Mouse (Mus musculus) lung, embryonic 16.5 days (tissue): ENCODE measurements around the gene Srm. TPM values are rescaled to one million over a fixed set of nuclear protein-coding genes. Genes with fewer than 3 reads are reported as not detected.

Source experiments
- ATAC-seq: fragments of 200-750 bp; cut with Nextera tagmentation; 2 replicates; pipeline ENCODE4 v1.8.0; 2017; ENCODE audit warnings: low read depth, mild to moderate bottlenecking, moderate library complexity
- H3K27ac ChIP-seq: fragments of 300-500 bp; sonication (generic); 2 replicates; pipeline ENCODE4 v1.5.1; 2014; ENCODE audit warnings: mild to moderate bottlenecking, control low read depth, low read length
- H3K27me3 ChIP-seq: fragments of 300-500 bp; sonication (generic); 2 replicates; pipeline ENCODE4 v1.6.1; 2014; ENCODE audit warnings: low read depth, low read length, mixed read lengths; ENCODE audit not compliant: control insufficient read depth, insufficient read depth
- H3K36me3 ChIP-seq: fragments of 300-500 bp; sonication (generic); 2 replicates; pipeline ENCODE4 v1.6.1; 2014; ENCODE audit warnings: low read length; ENCODE audit not compliant: control insufficient read depth, insufficient read depth
- H3K4me1 ChIP-seq: fragments of 300-500 bp; sonication (generic); replicated peaks from 2 replicates; pipeline ENCODE4 v1.6.1; 2014; ENCODE audit warnings: low read length, mixed read lengths; ENCODE audit not compliant: control insufficient read depth, insufficient read depth
- H3K4me2 ChIP-seq: fragments of 300-500 bp; sonication (generic); 2 replicates; pipeline ENCODE4 v1.6.1; 2014; ENCODE audit warnings: low read depth, low read length, control low read depth
- H3K4me3 ChIP-seq: fragments of 300-500 bp; sonication (generic); 2 replicates; pipeline ENCODE4 v1.5.1; 2014; ENCODE audit warnings: mild to moderate bottlenecking, low read length, control low read depth
- H3K9ac ChIP-seq: fragments of 300-500 bp; sonication (generic); 2 replicates; pipeline ENCODE4 v1.6.1; 2014; ENCODE audit warnings: low read length, control low read depth
- H3K9me3 ChIP-seq: fragments of 300-500 bp; sonication (generic); 2 replicates; pipeline ENCODE4 v1.6.1; 2016; ENCODE audit warnings: low read length; ENCODE audit not compliant: control insufficient read depth
- WGBS: fragments of 180-500 bp; shearing (Covaris S2); extraction: QIAGEN DNeasy Blood & Tissue Kit; methylation state at CpG from one replicate; pipeline ENCODE4 v1.1.7; 2014; 5-methylcytosine and 5-hydroxymethylcytosine counted together
- polyA plus RNA-seq: library from polyadenylated mRNA; unstranded; fragments of >200 nt; fragmentation: Nextera tagmentation; extraction: Ambion mirVana; gene quantifications from 2 replicates; pipeline ENCODE4 v1.2.1, GENCODE M21; 2015

The Srm gene
- polyA plus RNA-seq: 114 and 126 TPM in 2 replicates

DNA sequence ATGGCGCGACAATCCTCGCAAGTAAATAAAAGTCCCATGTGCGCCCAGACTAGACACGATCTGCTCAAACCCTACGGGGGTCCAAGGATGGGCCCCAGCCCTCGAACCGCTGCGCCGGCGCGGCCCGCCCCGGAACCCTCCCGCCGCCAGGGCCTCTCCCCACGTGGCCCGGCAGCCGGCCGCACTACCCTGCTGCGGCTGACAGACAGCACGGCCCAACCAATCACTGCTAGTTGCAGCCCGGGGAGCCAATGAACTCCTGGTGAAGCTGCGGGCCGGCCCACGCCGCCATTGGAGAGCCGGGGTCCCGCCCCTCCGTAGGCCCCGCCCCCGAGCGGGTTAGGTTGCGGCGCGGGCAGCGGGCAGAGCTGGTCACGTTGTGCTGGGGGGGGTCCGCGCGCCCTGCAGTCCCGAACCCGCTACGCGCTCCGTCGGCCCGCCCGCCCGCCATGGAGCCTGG, at the start of gene Srm:
Gene Srm (plus strand): TSS at position 333 of the 460 bp plus-strand sequence.
- ATAC-seq: peak; percentile 99
- H3K4me3 ChIP-seq: peak within 1 kb of the TSS; percentile 92
- H3K36me3 ChIP-seq: peaks cover 23% of the 10 kb centered on the region
- peak within 1 kb of the TSS; percentile 84 for H3K9ac ChIP-seq
- no peaks in the 10 kb centered on the region for H3K27me3 ChIP-seq
- peak within 1 kb of the TSS; percentile 77 for H3K27ac ChIP-seq
- under 1% methylated on average over 34 of the region's 50 CpGs for WGBS
- no peaks in the 10 kb centered on the region for H3K9me3 ChIP-seq
- peak within 1 kb of the TSS; percentile 79 for H3K4me2 ChIP-seq
- H3K4me1 ChIP-seq: peaks cover 18% of the 10 kb centered on the region

DNA sequence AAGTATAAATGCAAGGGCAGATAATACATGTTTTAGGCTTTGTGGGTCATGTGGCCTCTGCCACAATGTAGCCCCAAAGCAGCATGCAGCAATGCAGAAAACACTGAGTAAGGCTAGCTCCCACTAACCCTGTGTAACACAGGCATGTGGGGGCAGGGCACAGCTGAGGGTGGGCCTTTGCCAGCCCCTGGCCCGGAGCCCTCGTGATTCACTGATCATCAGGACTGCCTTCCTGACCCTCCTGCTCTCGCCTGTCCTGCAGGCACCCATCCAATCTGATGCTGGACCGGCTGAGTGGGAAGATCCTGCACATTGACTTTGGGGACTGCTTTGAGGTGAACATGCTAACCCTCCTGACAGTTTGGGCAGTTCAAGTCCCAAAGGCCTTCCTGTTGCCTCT, 42.2 kb upstream of the Srm start:
- Histone ChIP-seq H3K4me1 (no peaks in the 10 kb centered on the region), H3K4me3 (no peak overlapping the region), H3K9me3 (no peaks in the 10 kb centered on the region), H3K27ac (no peak overlapping the region), H3K36me3 (peaks cover 45% of the 10 kb centered on the region), H3K9ac (no peak overlapping the region), H3K4me2 (no peak overlapping the region), H3K27me3 (no peaks in the 10 kb centered on the region)
- no peak for ATAC-seq
- 73% methylated on average over 4 of the region's 4 CpGs for WGBS

- Histone ChIP-seq H3K27me3 (no peaks in the 10 kb centered on the region), H3K27ac (peak overlapping the region; percentile 84), H3K9me3 (no peaks in the 10 kb centered on the region), H3K36me3 (peaks cover 35% of the 10 kb centered on the region), H3K4me1 (0 out of 2 replicates have a peak, but pooled peaks cover 2% of the 10 kb centered on the region), H3K4me3 (peak overlapping the region; percentile 85), H3K9ac (peak overlapping the region; percentile 98), H3K4me2 (peak overlapping the region; percentile 79)
- peak; percentile 29; the same call in 1 of the 2 replicates for ATAC-seq
- whole genome bisulfite sequencing: 23% methylated on average over 6 of the region's 6 CpGs
Observed at GRCm38 (mm10) chr4:148557766-148558165, 33.5 kb upstream of the Srm start.

DNA sequence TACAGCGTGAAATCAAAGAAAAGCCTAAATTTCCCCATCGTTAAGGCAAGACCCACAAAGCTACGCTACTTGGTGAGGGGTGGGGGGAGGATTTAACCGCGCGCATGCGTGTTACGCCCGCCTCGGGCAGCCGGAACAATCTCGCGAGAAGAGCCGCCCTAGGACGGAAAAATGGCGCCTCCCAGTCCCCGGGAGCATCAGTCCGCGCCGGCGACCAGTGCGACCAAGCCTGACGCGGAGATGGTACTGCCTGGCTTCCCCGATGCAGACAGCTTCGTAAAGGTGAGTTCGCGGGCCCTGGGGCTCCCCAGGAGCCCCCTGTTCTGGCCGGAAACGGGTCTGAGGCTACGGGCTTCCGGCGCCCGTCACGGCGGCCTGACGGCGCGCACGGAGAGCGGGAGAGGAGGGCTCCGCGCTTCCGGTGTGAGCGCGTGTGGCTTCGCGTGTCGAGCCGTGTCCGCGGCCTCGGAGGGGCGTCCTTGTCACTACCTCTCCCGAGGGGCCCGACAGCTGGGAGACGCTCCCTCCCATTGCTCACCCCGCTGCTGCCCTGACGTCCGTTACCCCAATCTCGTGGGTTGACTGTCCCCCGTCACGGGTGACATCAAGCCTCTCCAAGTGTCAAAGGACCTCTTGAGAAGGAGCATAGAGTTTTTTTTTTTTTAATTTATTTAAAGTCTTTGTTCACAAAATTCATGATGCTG, 32.9 kb upstream of the Srm start, which contains the start of gene Exosc10:
Gene Exosc10 (plus strand): TSS at position 133 of the 704 bp plus-strand sequence.
- Histone ChIP-seq H3K36me3 (peaks cover 40% of the 10 kb centered on the region), H3K4me2 (peak within 1 kb of the TSS; percentile 79), H3K4me1 (0 out of 2 replicates have a peak, but pooled peaks cover 2% of the 10 kb centered on the region), H3K9me3 (no peaks in the 10 kb centered on the region), H3K27ac (peak within 1 kb of the TSS; percentile 84), H3K4me3 (peak within 1 kb of the TSS; percentile 85), H3K9ac (peak within 1 kb of the TSS; percentile 98), H3K27me3 (no peaks in the 10 kb centered on the region)
- peak; percentile 96 for ATAC-seq
- WGBS: 0% methylated on average over 49 of the region's 63 CpGs

DNA sequence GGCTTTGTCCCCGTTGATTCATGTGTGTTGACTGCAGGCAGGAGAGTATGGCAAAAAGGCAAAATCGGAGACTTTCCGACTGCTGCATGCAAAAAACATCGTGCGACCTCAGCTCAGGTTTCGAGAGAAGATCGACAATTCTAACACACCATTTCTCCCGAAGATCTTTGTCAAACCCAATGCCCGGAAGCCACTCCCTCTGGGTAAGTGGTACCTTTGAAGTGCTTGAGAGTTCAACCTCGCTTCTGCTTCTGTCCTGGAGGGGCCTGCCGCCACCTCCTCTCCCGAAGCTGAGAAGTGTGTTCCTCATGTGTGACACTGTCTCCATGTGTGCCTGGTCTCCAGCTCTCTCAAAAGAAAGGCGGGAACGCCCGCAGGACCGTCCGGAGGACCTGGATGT, 28.6 kb upstream of the Srm start:
- no peaks in the 10 kb centered on the region for H3K27me3 ChIP-seq
- H3K4me2 ChIP-seq: no peak overlapping the region
- H3K4me3 ChIP-seq: no peak overlapping the region
- H3K36me3 ChIP-seq: peaks cover 67% of the 10 kb centered on the region
- H3K4me1 ChIP-seq: 0 out of 2 replicates have a peak, but pooled peaks cover 2% of the 10 kb centered on the region
- WGBS: 89% methylated on average over 17 of the region's 17 CpGs
- no peaks in the 10 kb centered on the region for H3K9me3 ChIP-seq
- no peak overlapping the region for H3K9ac ChIP-seq
- no peak overlapping the region for H3K27ac ChIP-seq
- ATAC-seq: no peak

DNA sequence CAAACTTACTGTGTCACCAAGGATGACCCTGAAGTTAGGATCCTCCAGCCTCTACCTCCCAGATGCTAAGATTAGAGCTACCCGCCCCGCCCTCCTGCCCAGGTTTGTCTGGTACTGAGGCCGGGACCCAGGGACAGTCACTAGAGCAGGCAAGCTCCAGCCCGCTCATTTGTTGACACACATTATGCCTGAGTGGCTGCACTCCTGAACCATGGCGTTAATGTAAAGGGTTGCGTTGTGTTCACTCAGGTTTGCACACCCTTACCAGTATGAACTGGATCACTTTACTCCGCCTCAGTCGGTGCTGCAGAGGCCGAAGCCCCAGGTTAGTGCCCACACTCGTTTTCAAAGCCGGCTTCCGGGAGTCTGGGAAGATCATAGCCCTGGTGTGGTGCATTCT, 27.7 kb upstream of the Srm start:
- no peak overlapping the region for H3K27ac ChIP-seq
- H3K36me3 ChIP-seq: peaks cover 76% of the 10 kb centered on the region

GRCm38 (mm10) chr4:148570138-148570537, 21.2 kb upstream of the Srm start:
- H3K27me3 ChIP-seq: no peaks in the 10 kb centered on the region
- H3K36me3 ChIP-seq: peaks cover 76% of the 10 kb centered on the region
- H3K9ac ChIP-seq: no peak overlapping the region
- no peaks in the 10 kb centered on the region for H3K9me3 ChIP-seq
- H3K4me3 ChIP-seq: no peak overlapping the region
- no peak overlapping the region for H3K27ac ChIP-seq
- no peak overlapping the region for H3K4me2 ChIP-seq
- H3K4me1 ChIP-seq: no peaks in the 10 kb centered on the region
- no peak for ATAC-seq
- 84% methylated on average over 10 of the region's 10 CpGs for WGBS

More for the DNA sequence above, 27.7 kb upstream of the Srm start:
- H3K9me3 ChIP-seq: no peaks in the 10 kb centered on the region
- H3K4me1 ChIP-seq: 0 out of 2 replicates have a peak, but pooled peaks cover 2% of the 10 kb centered on the region
- H3K27me3 ChIP-seq: no peaks in the 10 kb centered on the region
- no peak overlapping the region for H3K9ac ChIP-seq
- WGBS: 91% methylated on average over 12 of the region's 12 CpGs
- H3K4me3 ChIP-seq: no peak overlapping the region
- no peak overlapping the region for H3K4me2 ChIP-seq
- no peak for ATAC-seq

DNA sequence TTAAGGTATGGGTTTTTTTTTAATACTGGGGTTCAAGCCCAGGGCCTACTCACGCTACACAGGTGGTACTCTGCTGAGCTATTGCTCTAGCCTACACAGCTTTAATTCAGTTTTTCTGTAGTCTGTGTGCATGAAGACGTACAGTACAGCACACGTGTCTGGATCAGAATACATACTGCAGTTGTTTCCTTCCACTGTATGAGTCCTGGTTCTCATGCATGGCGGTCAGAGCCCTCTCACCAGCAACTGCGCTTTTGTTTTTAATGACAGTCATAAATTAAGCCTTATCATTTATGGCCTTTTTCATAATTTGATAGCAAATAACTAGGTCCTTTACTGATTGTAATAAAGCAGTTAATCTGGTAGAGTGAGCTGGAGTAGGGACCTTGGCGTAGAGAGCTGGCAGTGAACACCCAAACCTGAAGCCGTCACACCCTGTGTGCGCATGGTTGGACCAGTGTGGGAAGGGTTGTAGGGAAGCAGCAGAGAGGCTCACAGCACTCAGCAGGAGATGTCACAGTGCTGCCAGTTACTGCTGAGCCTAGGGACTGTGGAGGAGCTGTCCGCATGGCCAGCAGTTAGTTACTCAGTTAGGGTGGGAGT, 20.5 kb upstream of the Srm start:
- ATAC-seq: no peak
- H3K9me3 ChIP-seq: no peaks in the 10 kb centered on the region

GRCm38 (mm10) chr4:148573222-148573621, 18.1 kb upstream of the Srm start:
- Histone ChIP-seq H3K4me2 (no peak overlapping the region), H3K27ac (no peak overlapping the region), H3K4me1 (no peaks in the 10 kb centered on the region), H3K27me3 (no peaks in the 10 kb centered on the region), H3K9ac (no peak overlapping the region), H3K9me3 (no peaks in the 10 kb centered on the region), H3K4me3 (no peak overlapping the region), H3K36me3 (peaks cover 70% of the 10 kb centered on the region)
- ATAC-seq: no peak
- WGBS: 88% methylated on average over 7 of the region's 7 CpGs

More for the DNA sequence above, 20.5 kb upstream of the Srm start:
- Histone ChIP-seq H3K36me3 (peaks cover 78% of the 10 kb centered on the region), H3K27me3 (no peaks in the 10 kb centered on the region), H3K4me3 (no peak overlapping the region), H3K27ac (no peak overlapping the region), H3K4me1 (no peaks in the 10 kb centered on the region), H3K9ac (no peak overlapping the region), H3K4me2 (no peak overlapping the region)
- 95% methylated on average over 9 of the region's 9 CpGs for WGBS
